Mouse (Mus musculus): Measurements from ENCODE around the gene Ngef.

Ngef gene

DNA sequence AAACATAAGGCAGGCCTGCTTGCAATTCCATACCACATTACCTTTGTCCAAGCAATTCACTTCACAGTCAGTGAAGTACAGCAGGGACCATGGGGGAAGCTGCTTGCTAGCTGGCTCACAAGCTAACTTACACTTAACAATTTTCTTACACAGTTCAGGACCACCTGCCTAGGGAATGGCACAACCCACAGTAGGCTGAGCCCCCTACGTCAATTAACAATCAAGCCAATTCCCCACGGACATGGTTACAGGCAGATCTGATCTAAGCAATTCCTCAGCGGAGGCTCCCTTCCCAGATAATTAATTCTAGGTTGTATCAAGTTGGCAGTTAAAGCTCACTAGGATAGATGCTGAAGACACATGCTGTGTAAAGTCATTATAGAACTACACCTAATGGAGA is 10.7 kb downstream of the Ngef start:
- DNase-seq, result no peak

DNA sequence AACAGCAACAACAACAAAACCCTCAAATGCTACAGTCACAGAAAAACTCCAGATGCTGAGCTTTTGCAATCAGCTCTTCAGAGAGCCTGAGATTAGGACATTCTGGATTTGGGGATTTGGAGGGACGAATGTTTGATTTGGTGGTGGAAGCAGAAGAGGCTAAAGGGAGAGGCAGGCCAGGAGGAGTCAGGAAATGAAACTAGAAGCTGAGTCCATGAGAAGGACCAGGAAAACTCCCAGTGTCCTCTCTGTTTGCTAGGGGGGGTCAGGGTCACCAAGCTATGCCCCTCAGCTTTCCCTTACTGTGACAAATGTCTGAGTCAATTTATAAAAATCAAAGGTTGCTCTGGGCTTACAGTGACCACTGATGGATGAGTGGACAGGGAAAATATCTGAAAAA is 20.1 kb downstream of the Ngef start:
- DNase-seq, result no peak

DNA sequence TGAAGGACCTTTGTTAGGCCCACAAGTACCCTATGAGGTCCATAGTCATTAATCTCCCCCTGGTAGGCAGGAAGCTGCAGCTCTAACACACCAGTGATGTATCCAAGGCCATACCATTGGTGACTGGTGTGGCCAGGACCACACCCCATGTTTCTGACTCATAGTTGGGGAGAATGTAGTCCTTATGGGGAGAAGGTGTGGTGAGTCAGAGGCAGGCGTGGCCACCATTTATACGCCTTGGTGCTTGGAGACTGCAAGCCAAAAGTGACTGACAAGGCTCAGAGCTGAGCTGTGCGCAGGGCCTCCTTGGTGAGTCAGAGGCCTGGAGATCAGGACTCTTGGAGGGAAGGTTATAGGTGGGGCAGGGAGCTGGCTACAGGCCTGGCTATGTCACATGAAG is 22.7 kb downstream of the Ngef start:
- peak in 1 of 2 experiments; percentile 51 for DNase-seq

DNA sequence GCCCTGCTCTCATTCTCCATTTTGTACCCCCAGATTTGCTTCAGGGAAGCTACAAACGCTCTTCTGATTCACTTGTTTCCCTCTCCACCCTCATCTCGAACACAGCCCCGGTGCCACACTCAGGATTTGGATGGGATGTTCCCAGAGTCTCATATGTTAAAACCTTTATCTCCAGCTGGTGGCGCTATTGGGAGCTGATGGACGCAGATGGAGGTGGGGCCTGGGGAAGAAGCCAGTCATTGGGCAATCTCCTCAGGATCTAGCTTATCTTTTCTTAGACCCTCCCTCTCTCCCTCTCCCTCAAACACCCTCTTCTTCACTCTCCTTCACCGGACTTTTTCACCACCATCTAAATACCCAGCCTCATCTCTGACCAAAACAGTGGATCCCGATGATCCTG is 32.1 kb downstream of the Ngef start:
- DNase-seq, result peak; percentile 28 to 69

DNA sequence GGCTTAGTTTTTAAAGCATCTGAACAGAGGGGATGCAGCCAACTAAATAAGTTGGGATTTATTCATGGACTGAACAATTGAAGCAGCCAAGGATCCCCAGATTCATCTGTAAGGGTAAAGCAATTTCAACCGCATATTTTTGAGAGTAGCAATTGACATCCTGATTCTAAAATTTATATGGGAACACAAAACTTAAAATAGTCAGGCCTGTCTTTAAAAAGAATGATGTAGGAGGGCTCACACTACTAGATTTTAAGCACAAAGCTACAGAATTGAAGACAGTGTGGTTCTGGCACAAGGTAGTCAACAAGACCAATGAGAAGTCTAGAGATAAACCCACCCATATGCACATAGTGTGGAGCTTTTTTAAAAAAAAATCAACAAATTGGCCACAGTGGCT is 36.7 kb downstream of the Ngef start:
- DNase-seq, result no peak

DNA sequence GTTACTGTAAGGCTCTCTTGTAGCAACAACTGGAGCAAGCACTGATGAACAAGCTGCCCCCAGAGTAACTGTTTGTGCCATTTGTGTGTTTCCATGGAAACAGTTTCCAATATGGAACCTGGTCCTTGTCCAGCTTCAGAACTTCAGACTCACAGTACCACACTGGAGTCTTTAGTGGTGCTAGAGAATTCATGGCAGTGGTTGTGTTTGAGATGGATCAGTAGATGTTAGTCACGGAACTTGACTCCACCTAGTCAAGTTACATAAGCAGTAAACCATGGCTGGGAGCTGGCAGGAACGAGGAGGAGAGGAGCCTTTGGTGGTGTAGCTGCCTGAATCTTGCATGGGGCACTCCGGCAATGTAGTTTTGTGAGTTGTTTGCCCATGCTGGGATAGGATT is 39.6 kb downstream of the Ngef start:
- no peak for DNase-seq

DNA sequence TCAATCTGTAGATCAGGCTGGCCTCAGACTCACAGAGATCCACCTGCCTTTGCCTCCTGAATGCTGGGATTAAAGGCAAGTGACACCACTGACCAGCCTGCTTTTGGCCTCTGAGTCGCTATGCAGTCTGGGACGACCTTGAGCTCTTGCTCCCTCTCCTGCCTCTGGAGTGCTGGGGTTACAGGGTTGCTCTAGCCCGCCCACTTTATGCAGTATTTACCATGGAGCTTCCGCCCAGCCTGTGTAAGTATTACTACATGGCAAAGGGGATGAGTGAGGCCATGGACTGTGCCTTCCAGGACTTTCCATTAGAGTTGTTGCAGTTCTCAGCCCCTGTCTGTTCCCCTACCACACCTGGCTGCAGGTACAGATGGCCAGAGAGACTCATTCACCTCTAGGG is 41.3 kb downstream of the Ngef start:
- no peak for DNase-seq

DNA sequence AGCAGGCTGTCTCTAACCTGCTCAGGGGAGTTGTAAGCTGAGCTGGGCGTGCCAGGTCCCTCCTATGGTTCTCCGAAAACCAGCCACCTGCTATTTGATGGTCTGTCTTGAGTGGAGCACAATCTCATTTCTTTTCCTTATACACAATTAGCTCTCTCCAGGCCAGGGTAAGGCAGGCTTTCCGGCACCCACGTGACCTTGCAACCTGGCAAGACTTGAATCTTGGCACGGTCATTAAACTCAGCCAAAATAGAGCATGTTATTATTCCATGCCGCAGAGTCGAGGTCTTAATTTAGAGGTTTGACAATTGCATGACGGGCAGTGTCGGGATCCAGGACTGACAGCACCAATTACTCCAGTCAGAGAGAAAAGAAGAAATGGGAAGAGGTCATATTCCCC is 46.5 kb downstream of the Ngef start:
- DNase-seq, result no peak

DNA sequence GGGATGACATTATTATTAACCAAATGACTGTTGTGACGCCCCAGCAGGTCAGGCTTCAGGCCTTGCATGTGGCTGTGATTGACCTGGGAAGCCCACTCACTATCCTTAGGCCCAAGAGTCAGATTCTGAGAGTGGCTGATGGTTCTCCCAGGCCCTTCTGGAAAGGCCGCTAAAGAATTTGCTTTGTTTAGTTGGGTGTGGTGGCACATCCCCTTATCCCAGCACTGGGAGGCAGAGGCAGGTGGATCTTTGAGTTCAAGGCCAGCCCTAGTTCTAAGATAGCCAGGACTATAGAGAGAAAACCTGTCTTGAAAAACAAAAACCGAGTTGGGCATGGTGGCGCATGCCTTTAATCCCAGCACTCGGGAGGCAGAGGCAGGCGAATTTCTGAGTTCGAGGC is 48.6 kb downstream of the Ngef start:
- DNase-seq, result no peak

DNA sequence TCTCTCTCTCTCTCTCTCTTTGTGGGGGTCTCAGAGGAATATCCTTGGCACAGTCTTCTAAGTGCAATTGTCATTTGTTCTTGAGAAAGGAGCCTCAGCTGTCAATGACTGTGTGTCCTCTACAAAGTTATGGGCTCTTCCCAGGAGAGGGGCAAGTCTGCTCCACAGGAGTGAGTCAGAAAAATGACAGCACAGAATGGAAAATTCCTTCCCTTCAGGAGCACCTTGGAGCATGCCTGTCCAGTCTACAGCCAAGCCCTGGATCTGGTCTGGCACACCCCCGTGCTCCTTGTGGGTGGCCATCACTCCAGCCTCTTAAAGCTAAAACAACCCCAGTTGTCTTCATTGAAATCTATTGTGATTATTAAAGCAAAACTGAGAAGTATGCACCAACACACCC is 52.1 kb downstream of the Ngef start:
- peak in 1 of 2 experiments; percentile 12 for DNase-seq

DNA sequence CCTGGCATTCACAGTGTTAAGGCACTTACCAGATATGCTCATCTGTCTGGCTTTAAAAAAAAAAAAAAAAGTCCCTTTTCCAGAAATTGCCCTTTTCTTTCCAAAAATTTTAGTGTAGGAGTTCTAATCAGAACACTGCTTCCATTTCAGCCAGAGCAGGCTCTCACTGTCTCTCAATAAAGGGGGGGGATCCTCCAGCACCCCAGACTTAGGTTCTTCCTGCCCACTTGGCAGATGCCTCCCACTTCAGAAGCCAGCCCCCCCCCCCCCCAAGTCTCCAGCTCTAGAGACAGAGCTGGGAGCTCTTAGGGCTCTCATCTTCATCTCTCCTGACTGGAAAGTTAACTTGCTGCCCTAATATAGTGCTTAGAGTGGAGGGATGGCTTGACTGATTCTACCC is 53.2 kb downstream of the Ngef start:
- DNase-seq, result no peak

DNA sequence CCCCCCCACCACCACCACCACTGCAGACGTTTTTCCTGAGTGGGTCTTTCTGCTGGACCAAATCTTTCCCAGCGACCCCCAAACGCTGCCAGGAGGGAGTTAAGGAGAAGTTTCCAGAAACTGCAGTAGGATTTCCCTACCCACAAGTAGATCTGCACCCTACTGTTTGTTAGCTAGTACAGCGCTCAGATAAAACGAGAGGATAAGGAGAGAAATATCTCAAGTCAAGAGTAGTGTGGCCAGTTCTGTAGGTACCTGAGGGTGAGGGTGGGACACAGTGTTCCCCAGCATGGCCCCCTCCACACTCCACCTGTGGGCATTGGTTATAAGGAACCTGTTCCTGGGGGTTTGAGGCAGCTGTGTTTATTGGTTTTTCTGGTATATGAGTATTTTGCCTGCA is 62.8 kb downstream of the Ngef start:
- no peak for DNase-seq

DNA sequence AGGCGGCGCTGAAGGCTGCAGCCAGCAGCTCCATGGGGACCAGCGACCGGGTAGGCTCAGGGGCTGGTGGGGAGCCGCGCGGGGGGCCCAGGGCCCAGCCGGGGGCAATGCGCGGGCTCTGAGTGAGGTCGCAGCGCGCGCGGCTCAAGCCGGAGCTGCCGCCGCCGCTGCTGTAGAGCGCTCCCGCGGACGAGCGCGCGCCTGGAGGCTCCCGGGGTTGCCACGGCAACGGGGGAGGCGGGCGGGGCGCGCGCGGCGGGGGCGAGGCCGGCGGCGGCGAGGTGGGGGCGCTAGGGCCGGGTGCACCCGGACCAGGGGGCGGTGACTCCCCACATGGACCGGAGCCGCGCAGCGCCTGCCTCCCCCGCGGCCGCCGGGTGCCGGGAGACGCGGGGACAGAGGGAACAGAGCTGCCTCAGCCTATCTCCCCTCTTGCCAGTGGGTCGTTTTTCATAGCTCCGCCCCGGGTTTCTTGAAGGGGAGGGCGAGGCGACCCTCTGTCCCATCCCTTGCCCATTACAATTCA is 63.4 kb downstream of the Ngef start:
- peak in 1 of 2 experiments; percentile 32 for DNase-seq

DNA sequence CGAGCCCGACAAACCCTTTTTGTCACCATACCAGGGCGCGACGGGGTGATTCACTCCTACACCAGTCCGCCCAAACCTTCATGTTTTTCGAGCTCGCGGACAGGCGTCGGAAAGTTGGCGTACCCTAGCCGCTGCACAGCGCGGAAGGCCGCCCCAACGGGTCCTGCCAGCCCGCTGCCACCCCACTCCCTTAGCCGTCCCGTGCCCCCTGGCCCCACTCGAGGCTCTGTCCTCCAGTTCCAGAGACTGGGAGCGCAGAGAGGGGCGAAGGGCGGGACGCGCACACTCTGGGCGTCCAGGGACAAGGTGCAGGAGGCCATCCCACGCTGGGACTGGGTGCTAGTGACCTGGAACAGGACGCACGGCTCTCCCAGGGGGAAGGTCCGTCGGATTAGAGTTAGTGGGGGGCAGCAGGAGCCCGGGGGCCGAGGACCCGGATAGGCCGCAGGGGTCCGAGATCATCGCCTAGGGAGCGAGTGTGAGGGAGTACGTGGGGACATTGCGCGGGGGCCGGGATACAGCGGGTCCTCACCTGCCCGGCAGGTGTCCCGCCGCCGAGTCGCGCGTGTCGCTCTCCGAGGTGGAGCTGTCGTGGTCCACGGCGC is 64.0 kb downstream of the Ngef start, which contains the start of gene Neu2:
Neu2 (plus strand) TSS at position 329 of the 605 bp plus-strand sequence.
- DNase-seq, result peak; percentile 5

DNA sequence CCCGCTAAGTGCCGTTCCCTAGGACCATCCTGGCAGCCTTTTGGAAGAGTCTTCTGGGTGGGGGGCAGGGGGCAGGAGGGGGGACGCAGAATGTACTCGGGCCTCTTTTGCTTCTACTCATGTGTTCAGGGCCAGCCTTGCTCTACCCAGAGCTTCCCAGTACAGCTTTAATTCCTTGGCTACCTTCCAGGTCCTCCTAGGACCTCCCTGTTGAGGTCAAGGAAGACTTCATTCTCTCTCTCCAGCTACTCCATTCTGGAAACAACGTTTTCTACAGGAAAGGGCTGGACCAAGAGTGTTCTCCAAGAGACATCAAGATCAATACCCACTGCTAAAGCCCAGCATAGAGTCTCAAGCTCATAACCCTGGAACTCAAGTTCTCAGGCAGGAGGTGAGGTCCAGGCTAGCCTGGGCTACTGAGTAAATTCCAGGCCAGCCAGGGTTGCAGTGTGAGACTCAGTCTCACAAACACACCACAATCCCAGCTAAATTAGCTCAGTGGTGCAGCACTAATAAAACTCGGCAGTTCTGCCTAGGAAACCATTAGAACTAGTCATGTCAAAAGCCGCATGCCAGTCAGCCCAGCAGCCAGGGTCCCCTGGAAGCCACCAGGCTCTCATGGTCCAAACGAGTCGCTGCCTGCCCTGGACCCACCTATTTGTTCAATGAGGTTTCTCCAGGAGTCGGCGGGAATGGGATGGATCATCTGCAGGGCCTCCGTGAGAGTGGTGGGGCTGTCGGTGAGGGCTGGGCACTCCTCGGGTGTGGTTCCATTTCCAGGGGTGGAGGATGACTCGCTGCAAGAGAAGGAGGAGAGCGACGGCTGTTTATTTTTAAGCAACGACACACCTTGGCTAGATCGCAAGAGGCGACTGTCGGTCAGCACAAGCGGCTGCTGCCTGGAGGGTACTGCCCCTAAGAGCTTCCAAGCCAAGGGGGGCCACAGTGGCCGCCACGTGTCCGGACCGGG is 64.8 kb downstream of the Ngef start:
- no peak for DNase-seq

DNA sequence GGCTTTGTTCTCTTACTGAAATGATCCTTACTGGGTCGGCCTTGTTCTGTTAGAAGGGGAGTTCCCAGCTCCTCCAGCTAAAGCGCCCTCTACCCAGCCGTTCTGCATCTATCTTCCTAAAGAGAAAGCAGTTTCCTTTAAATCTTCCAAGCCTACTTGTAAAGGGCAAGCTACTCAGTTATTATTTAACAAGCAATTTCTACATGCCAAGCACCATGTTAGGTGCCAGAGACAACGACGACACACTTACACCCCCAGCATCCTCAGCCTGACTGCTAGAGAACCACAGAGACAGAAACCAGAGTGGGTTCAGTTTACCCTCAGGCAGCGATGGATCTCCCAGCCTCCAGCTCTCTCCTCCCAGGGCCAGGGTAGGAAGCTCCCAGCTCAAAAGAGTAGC is 65.8 kb downstream of the Ngef start:
- no peak for DNase-seq

DNA sequence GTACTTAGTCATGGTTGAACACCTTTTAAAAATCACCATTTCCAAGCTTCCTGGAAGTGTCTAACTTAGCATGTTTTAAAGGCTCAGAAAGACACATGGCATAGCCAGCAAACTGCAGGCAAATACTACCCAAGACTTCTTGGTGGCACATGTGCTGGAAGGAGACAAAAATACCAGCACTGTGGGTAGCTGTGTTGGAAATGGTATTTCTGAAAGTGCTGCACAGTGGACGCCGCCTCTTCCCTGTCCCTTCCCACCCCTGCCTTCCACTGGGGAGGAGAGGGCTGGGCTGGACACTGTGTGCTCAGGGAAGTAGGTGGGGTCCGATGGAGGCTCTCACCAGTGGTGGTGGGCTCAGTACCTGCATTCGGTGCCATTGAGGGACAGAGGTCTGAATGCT is 68.1 kb downstream of the Ngef start:
- no peak for DNase-seq

DNA sequence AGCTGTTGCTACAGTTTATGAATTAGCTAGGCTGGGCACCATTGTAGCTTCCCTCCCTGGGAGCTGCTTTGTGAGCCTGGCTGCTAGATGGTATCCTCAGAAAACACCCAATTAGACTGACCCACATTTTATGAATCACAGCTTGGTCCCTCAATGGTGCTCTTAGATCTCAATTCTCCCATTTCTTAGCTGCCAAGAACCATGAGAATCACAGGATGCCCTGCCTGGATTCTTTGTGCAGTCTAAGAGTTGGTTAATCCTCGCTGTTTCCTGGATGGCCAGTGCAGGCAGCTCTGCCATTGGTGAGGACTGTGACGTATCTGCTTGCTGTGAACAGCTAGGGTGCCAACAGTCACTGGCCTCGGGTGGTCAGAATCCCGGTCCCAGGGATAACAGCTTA is 80.1 kb downstream of the Ngef start:
- DNase-seq, result no peak

DNA sequence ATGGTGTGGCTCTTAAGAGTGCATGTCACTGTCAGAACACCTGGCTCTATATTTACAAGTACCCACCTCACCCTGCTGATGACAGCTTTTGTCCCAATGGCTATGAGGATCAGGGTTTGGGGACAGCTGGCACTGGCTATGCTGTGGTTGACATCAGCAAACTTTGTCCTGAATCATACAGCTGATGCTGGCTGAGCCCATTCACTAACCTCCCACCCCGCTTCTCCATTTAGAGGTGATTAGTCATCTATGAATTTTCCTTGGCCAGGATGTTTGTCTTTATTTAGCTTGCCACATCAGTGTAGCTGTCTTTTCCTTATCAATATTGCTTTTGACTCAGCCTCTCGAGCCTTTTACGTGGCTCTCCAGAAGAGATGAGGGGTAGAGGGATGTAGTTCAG is 81.4 kb downstream of the Ngef start:
- no peak for DNase-seq

DNA sequence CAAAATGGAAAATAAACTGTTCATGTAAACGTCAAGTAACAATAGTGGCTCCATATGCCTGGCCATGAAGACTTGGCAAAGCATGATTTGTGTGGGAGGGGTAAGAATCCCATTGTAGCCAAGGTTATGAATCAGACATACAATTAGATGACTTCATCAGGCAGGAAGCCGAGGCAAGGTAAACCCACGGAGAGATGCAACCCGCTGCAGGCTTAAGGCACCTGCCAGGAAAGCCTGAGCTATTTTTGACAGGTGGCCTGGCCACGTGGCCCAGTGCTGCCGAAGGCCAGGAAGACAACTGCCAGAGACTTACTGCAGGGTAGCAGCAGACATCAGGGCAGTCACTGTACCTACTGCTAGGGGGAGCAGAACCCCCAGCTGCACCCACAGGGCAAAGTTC is 87.3 kb downstream of the Ngef start:
- no peak for DNase-seq

DNA sequence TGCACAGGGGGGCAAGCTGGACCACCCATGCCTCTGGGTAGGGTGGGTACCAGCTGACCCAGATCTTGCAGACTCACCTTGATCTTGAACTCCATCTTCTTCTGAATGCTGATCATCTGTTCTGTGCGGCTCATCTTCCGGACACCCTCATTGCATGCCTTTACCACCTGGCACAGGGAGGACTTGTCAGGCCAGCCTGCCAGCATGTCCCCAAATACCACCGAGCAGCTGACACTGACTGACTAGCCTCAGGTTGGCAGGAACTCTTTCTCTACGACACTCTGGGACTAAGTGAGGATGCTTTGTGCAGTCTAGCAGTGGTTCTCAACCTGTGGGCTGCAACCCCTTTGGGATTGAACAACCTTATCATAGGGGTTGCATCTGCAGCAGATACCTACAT is 91.1 kb downstream of the Ngef start:
- no peak for DNase-seq

DNA sequence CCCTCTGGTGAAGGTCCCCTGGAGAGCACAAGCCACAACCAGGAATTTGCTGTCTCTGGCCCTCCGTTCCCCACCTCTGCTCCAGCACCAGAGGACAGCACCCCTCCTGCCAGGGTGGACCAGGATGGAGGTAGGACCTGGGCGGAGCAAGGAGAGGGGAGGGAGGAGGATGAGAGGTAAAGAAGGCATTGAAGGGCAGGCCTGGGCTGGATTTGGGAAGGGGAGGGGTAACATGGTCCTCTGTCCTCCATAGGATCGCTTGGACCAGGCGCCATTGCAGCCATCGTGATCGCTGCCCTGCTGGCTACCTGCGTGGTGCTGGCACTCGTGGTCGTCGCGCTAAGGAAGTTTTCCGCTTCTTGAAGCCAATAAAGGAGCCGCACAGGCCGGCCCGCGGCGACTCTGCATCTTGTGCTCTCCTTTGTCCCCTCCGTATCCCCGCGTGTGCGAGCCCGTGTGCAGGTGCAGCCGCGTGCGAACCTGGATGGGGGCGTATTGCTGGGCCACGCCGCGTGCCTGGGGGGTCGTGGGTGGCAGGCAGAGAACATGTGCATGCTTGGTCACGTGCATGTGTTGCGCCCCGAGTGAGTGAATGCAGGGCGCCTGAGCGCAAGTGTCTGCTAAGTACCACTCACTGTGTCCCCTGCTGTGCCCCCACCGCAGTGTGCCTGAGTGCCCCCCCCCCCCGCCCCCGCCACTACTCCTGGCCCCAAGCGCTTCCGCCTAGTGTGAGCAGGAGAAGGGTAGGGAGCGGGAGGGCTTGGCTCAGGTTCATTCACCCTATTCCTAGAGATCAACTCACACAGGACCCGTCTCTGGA is 98.4 kb downstream of the Ngef start:
- no peak for DNase-seq

DNA sequence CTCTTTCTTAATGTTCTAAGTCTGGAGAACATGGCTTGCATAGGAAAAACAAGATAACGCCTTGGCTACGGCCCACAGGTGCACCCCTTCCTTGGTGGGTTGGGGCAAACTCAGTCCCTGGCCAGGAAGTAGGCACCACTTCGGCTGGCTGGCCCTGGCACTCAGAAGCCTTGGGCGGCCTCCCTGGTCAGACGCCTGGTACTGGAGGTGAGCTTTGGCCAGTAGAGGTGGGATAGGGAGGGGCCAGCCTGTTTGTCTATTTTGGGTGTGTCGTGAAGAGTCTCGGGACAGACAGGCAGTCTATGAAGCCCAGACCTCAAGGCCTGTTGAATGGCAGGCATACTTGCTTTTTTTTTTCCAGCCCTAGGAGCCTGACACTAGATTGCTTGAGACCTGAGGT is 101.1 kb downstream of the Ngef start:
- DNase-seq, result peak; percentile 12 to 41
